ENCODE assay signal across 8 mouse cellular contexts in genomic region chr11:4217914-4218629, GRCm38 (mm10). TPM values are rescaled to one million over a fixed set of nuclear protein-coding genes. Genes with fewer than 3 reads are reported as not detected.
DNase-seq lines count a peak whose midpoint lies in the region; ATAC-seq and TF ChIP-seq lines count a peak whose summit lies in the region.

TSS of gene Castor1 (plus strand) at chr11:4218225.

- peaks cover 39% of the 10 kb centered on the region for H3K27me3 ChIP-seq in forebrain, embryonic 10.5 days (ENCODE audit: poor library complexity, severe bottlenecking)
- H3K27me3 ChIP-seq in heart, embryonic 14.5 days (ENCODE audit: control insufficient read depth, insufficient read depth, low read length), result no peaks in the 10 kb centered on the region; the same call in 1 of the 2 replicates
- H3K27me3 ChIP-seq in liver, postnatal 0 days (ENCODE audit: insufficient read depth, low read length), result 0 out of 2 replicates have a peak, but pooled peaks cover 7% of the 10 kb centered on the region
- H3K27me3 ChIP-seq in neural tube, embryonic 14.5 days (ENCODE audit: control insufficient read depth, insufficient read depth, low read length), result peaks cover 13% of the 10 kb centered on the region; the same call in 1 of the 2 replicates

- WGBS in forebrain, embryonic 10.5 days, result 2% methylated on average over 56 of the region's 56 CpGs
- 2% methylated on average over 56 of the region's 56 CpGs for WGBS in heart, embryonic 14.5 days
- 3% methylated on average over 53 of the region's 56 CpGs for WGBS in liver, postnatal 0 days (ENCODE audit: insufficient replicate concordance)
- WGBS in neural tube, embryonic 14.5 days, result 2% methylated on average over 56 of the region's 56 CpGs

- no peak for TF ChIP-seq CTCF in brain, embryonic 14.5 days (IDR thresholded peaks at IDR 0.05; ENCODE audit: borderline replicate concordance, extremely low read depth, insufficient read depth, insufficient read length)
- TF ChIP-seq CTCF in liver, postnatal 0 days (IDR thresholded peaks at IDR 0.05; ENCODE audit: low read depth), result no peak

- peak within 1 kb of the TSS; percentile 67 for H3K9ac ChIP-seq in heart, embryonic 14.5 days (ENCODE audit: low read length)
- H3K9ac ChIP-seq in liver, postnatal 0 days (replicated peaks), result peak within 1 kb of the TSS; percentile 66
- H3K9ac ChIP-seq in neural tube, embryonic 14.5 days (replicated peaks; ENCODE audit: low read depth, low read length), result peak within 1 kb of the TSS; percentile 48

- TF ChIP-seq POLR2A in brain, embryonic 14.5 days (IDR thresholded peaks at IDR 0.05; ENCODE audit: borderline replicate concordance, extremely low read depth, insufficient read depth, insufficient read length, poor library complexity, severe bottlenecking), result no peak

- H3K4me3 ChIP-seq in forebrain, embryonic 10.5 days, result peak within 1 kb of the TSS; percentile 64
- peak within 1 kb of the TSS; percentile 49 to 51 for H3K4me3 ChIP-seq in heart, embryonic 14.5 days (ENCODE audit: control insufficient read depth in 1 of 2, insufficient read depth in 1 of 2, low read depth in 1 of 2, low read length in 2 of 2)
- H3K4me3 ChIP-seq in liver, postnatal 0 days (ENCODE audit: low read depth, low read length), result peak within 1 kb of the TSS; percentile 50
- H3K4me3 ChIP-seq in neural tube, embryonic 14.5 days (ENCODE audit: low read depth, low read length), result peak within 1 kb of the TSS; percentile 36

- H3K4me2 ChIP-seq in heart, embryonic 14.5 days (ENCODE audit: low read length), result peak within 1 kb of the TSS; percentile 80
- peak within 1 kb of the TSS; percentile 93 for H3K4me2 ChIP-seq in liver, postnatal 0 days (ENCODE audit: low read depth, low read length)
- H3K4me2 ChIP-seq in neural tube, embryonic 14.5 days (ENCODE audit: low read depth, low read length), result peak within 1 kb of the TSS; percentile 62

- H3K9me3 ChIP-seq in forebrain, embryonic 10.5 days, result no peaks in the 10 kb centered on the region; the same call in 1 of the 2 replicates
- H3K9me3 ChIP-seq in heart, embryonic 14.5 days (ENCODE audit: control insufficient read depth, low read length), result no peaks in the 10 kb centered on the region
- H3K9me3 ChIP-seq in liver, postnatal 0 days (ENCODE audit: low read length), result no peaks in the 10 kb centered on the region
- H3K9me3 ChIP-seq in neural tube, embryonic 14.5 days (ENCODE audit: control insufficient read depth, low read length), result no peaks in the 10 kb centered on the region

- DNase-seq in brain, embryonic 14.5 days (ENCODE audit: low read depth), result peak; percentile 86
- peak; percentile 80 for DNase-seq in forebrain, embryonic 10.5 days (ENCODE audit: extremely low spot score, low spot score)
- peak; percentile 97 for DNase-seq in kidney, postnatal 14 days
- peak; percentile 95 for DNase-seq in liver, postnatal 0 days
- peak; percentile 90 for DNase-seq in testis, postnatal 10 days (ENCODE audit: low spot score)

- peaks cover 30% of the 10 kb centered on the region for H3K4me1 ChIP-seq in forebrain, embryonic 10.5 days
- H3K4me1 ChIP-seq in heart, embryonic 14.5 days (ENCODE audit: control insufficient read depth in 2 of 2, insufficient read depth in 2 of 2, low read length in 2 of 2), result peaks cover 21 to 26% of the 10 kb centered on the region in 2 experiments
- peaks cover 20% of the 10 kb centered on the region for H3K4me1 ChIP-seq in liver, postnatal 0 days (ENCODE audit: insufficient read depth)
- peaks cover 3% of the 10 kb centered on the region; the same call in 1 of the 2 replicates for H3K4me1 ChIP-seq in neural tube, embryonic 14.5 days (ENCODE audit: control insufficient read depth, insufficient read depth, low read length)

- TF ChIP-seq EP300 in liver, postnatal 0 days (IDR thresholded peaks at IDR 0.05; ENCODE audit: low read depth), result no peak

- ATAC-seq in CD4-positive, CD25-positive, alpha-beta regulatory T cell, adult 4 months, result peak; percentile 92
- ATAC-seq in heart, embryonic 14.5 days (ENCODE audit: insufficient number of reproducible peaks, insufficient read depth, low FRiP score, low read depth), result peak; percentile 84
- ATAC-seq in liver, postnatal 0 days, result peak; percentile 90
- ATAC-seq in neural tube, embryonic 14.5 days (ENCODE audit: low read depth), result peak; percentile 62; the same call in 1 of the 2 replicates

- H3K36me3 ChIP-seq in forebrain, embryonic 10.5 days (replicated peaks), result peaks cover 34% of the 10 kb centered on the region
- peaks cover 24% of the 10 kb centered on the region for H3K36me3 ChIP-seq in heart, embryonic 14.5 days (ENCODE audit: control insufficient read depth, insufficient read depth, low read length)
- peaks cover 4% of the 10 kb centered on the region for H3K36me3 ChIP-seq in liver, postnatal 0 days (replicated peaks; ENCODE audit: insufficient read depth, low read length)
- H3K36me3 ChIP-seq in neural tube, embryonic 14.5 days (ENCODE audit: control insufficient read depth, insufficient read depth, low read length), result peaks cover 12% of the 10 kb centered on the region

- H3K27ac ChIP-seq in forebrain, embryonic 10.5 days, result peak within 1 kb of the TSS; percentile 66
- H3K27ac ChIP-seq in heart, embryonic 14.5 days (replicated peaks in 1 of 2; ENCODE audit: control insufficient read depth in 1 of 2, insufficient read depth in 1 of 2, low read depth in 2 of 2, low read length in 2 of 2), result peak within 1 kb of the TSS; percentile 73 to 78
- H3K27ac ChIP-seq in liver, postnatal 0 days (ENCODE audit: low read depth), result peak within 1 kb of the TSS; percentile 29; the same call in 1 of the 2 replicates
- no peak within 1 kb of the TSS for H3K27ac ChIP-seq in neural tube, embryonic 14.5 days (ENCODE audit: low read depth, low read length)

RNA-seq across cellular contexts. Expression of gene Castor1, which starts in this region (rescaled TPM):
- 10 to 100 TPM; 32.3 to 51.9 TPM for polyA plus RNA-seq in CD4-positive, CD25-positive, alpha-beta regulatory T cell, adult 4 months (2017; shearing (Covaris generic))
- polyA plus RNA-seq in brain, embryonic 14.5 days (2012; rRNA removed), result 1.9 and 2.7 TPM in 2 replicates
- 1.9 and 2.6 TPM in 2 replicates for polyA plus RNA-seq in forebrain, embryonic 10.5 days (2016; fragmentation: Nextera tagmentation; extraction: Ambion mirVana)
- 5.7 and 5.9 TPM in 2 replicates for polyA plus RNA-seq in heart, embryonic 14.5 days (2014; fragmentation: Nextera tagmentation; extraction: Ambion mirVana)
- polyA plus RNA-seq in liver, postnatal 0 days (2015; fragmentation: Nextera tagmentation; extraction: Ambion mirVana), result 1.8 and 2.0 TPM in 2 replicates
- 3.0 and 4.4 TPM in 2 replicates for polyA plus RNA-seq in neural tube, embryonic 14.5 days (2014; fragmentation: Nextera tagmentation; extraction: Ambion mirVana)
